7 mouse cellular contexts compared by ENCODE assay signal in genomic region chr4:86669241-86669753, GRCm38 (mm10). TPM values are rescaled to one million over a fixed set of nuclear protein-coding genes. Genes with fewer than 3 reads are reported as not detected.
A peak's percentile ranks its signal among the peaks of the same experiment; 100 is the strongest.
DNase-seq lines count a peak whose midpoint lies in the region; ATAC-seq lines count a peak whose summit lies in the region.
"Not testable (repeated sequence)": the region's sequence is repeated elsewhere in the genome, so short reads cannot be mapped to it uniquely, and the experiment has no call there.

No protein-coding gene starts in this region.

- ATAC-seq in heart, embryonic 14.5 days (ENCODE audit: insufficient number of reproducible peaks, insufficient read depth, low FRiP score, low read depth): peak; percentile 75
- ATAC-seq in megakaryocyte-erythroid progenitor cell, adult 5-6 weeks (replicated peaks; ENCODE audit: low FRiP score, low TSS enrichment, poor library complexity, severe bottlenecking): peak; percentile 48

- peak overlapping the region; percentile 71 for H3K4me2 ChIP-seq in heart, embryonic 14.5 days (ENCODE audit: low read length)

- DNase-seq in adrenal gland, postnatal 14 days: peak; percentile 30
- DNase-seq in forebrain, embryonic 10.5 days (ENCODE audit: extremely low spot score, low spot score): peak; percentile 21
- DNase-seq in kidney, adult 18-20 months: peak; percentile 57
- peak; percentile 34 for DNase-seq in liver
- peak; percentile 19 for DNase-seq in retina, postnatal 1 day

- H3K36me3 ChIP-seq in forebrain, embryonic 10.5 days (replicated peaks): peaks cover 32% of the 10 kb centered on the region
- H3K36me3 ChIP-seq in heart, embryonic 14.5 days (ENCODE audit: control insufficient read depth, insufficient read depth, low read length): peaks cover 37% of the 10 kb centered on the region

- peaks cover 37% of the 10 kb centered on the region for H3K4me1 ChIP-seq in forebrain, embryonic 10.5 days
- H3K4me1 ChIP-seq in heart, embryonic 14.5 days (ENCODE audit: control insufficient read depth in 2 of 2, insufficient read depth in 2 of 2, low read length in 2 of 2): peaks cover 0 to 21% of the 10 kb centered on the region in 2 experiments; a peak in 3 of 4 replicates

- peak overlapping the region; percentile 78 for H3K9ac ChIP-seq in heart, embryonic 14.5 days (ENCODE audit: low read length)

- peak overlapping the region; percentile 96 for H3K27ac ChIP-seq in forebrain, embryonic 10.5 days
- H3K27ac ChIP-seq in heart, embryonic 14.5 days (replicated peaks in 1 of 2; ENCODE audit: control insufficient read depth in 1 of 2, insufficient read depth in 1 of 2, low read depth in 2 of 2, low read length in 2 of 2): peak overlapping the region; percentile 70; a peak in 3 of 4 replicates

- H3K27me3 ChIP-seq in forebrain, embryonic 10.5 days (ENCODE audit: poor library complexity, severe bottlenecking); heart, embryonic 14.5 days (ENCODE audit: control insufficient read depth, insufficient read depth, low read length): not testable (repeated sequence)

- H3K9me3 ChIP-seq in forebrain, embryonic 10.5 days; heart, embryonic 14.5 days (ENCODE audit: control insufficient read depth, low read length): not testable (repeated sequence)

- WGBS in forebrain, embryonic 10.5 days: 17% methylated on average over 6 of the region's 6 CpGs
- 7% methylated on average over 5 of the region's 6 CpGs for WGBS in heart, embryonic 14.5 days

- peak overlapping the region; percentile 70 for H3K4me3 ChIP-seq in forebrain, embryonic 10.5 days
- H3K4me3 ChIP-seq in heart, embryonic 14.5 days (ENCODE audit: control insufficient read depth in 1 of 2, insufficient read depth in 1 of 2, low read depth in 1 of 2, low read length in 2 of 2): peak overlapping the region; percentile 60 to 75

RNA-seq across cellular contexts. Expression of gene Plin2, which starts 0.6 kb away (rescaled TPM):
- total RNA-seq in adrenal gland, postnatal 14 days (2021): 257 and 311 TPM in 2 replicates
- 72.9 and 73.7 TPM in 2 replicates for polyA plus RNA-seq in forebrain, embryonic 10.5 days (2016; fragmentation: Nextera tagmentation; extraction: Ambion mirVana)
- 68.0 and 70.2 TPM in 2 replicates for polyA plus RNA-seq in heart, embryonic 14.5 days (2014; fragmentation: Nextera tagmentation; extraction: Ambion mirVana)
- 60.3 and 71.1 TPM in 2 replicates for total RNA-seq in megakaryocyte-erythroid progenitor cell, adult 5-6 weeks (2014; fragmentation: Nextera tagmentation)
- 80.0 and 80.6 TPM in 2 replicates for total RNA-seq in megakaryocyte-erythroid progenitor cell, adult 5-6 weeks (2017)

RNA-seq across cellular contexts. Expression of gene Haus6, which starts 57.4 kb away (rescaled TPM):
- total RNA-seq in adrenal gland, postnatal 14 days (2021): 8.3 and 10.9 TPM in 2 replicates
- 33.4 and 35.6 TPM in 2 replicates for polyA plus RNA-seq in forebrain, embryonic 10.5 days (2016; fragmentation: Nextera tagmentation; extraction: Ambion mirVana)
- 9.4 and 10.6 TPM in 2 replicates for polyA plus RNA-seq in heart, embryonic 14.5 days (2014; fragmentation: Nextera tagmentation; extraction: Ambion mirVana)
- 29.5 and 37.0 TPM in 2 replicates for total RNA-seq in megakaryocyte-erythroid progenitor cell, adult 5-6 weeks (2014; fragmentation: Nextera tagmentation)
- total RNA-seq in megakaryocyte-erythroid progenitor cell, adult 5-6 weeks (2017): 34.7 and 35.2 TPM in 2 replicates

Comparison
In these comparisons a context has a peak if more than half of its experiments do, and no peak if none do; other contexts are left out.
1. Peak in every context shown above with its lines: DNase-seq, ATAC-seq, H3K4me3 ChIP-seq and H3K27ac ChIP-seq.